Mouse (Mus musculus) intestine, postnatal 0 days (tissue): ENCODE measurements around the gene Greb1. TPM values are rescaled to one million over a fixed set of nuclear protein-coding genes. Genes with fewer than 3 reads are reported as not detected.

Experiments
- ATAC-seq: fragments of 200-750 bp; cut with Nextera tagmentation; 2 replicates; pipeline ENCODE4 v1.8.0; 2017; ENCODE audit warnings: mild to moderate bottlenecking, moderate TSS enrichment, moderate library complexity
- H3K27ac ChIP-seq: fragments of 300-500 bp; sonication (generic); 2 replicates; pipeline ENCODE4 v1.5.1; 2014; ENCODE audit warnings: mild to moderate bottlenecking, low read depth, low read length, moderate library complexity
- H3K27me3 ChIP-seq: fragments of 300-500 bp; sonication (generic); replicated peaks from 2 replicates; pipeline ENCODE4 v1.6.1; 2014; ENCODE audit warnings: low read length, mixed read lengths; ENCODE audit not compliant: control insufficient read depth, insufficient read depth
- H3K36me3 ChIP-seq: fragments of 300-500 bp; sonication (generic); 2 replicates; pipeline ENCODE4 v1.6.1; 2014; ENCODE audit warnings: mild to moderate bottlenecking, moderate library complexity; ENCODE audit not compliant: control insufficient read depth, insufficient read depth
- H3K4me1 ChIP-seq: fragments of 300-500 bp; sonication (generic); replicated peaks from 2 replicates; pipeline ENCODE4 v1.6.1; 2014; ENCODE audit warnings: antibody characterized with exemption, low read length, mixed read lengths; ENCODE audit not compliant: control insufficient read depth, insufficient read depth
- H3K4me2 ChIP-seq: fragments of 300-500 bp; sonication (generic); replicated peaks from 2 replicates; pipeline ENCODE4 v1.6.1; 2014; ENCODE audit warnings: low read depth, mild to moderate bottlenecking, moderate library complexity
- H3K4me3 ChIP-seq: fragments of 300-500 bp; sonication (generic); 2 replicates; pipeline ENCODE4 v1.5.1; 2014; ENCODE audit warnings: low read depth, low read length
- H3K9ac ChIP-seq: fragments of 300-500 bp; sonication (generic); 2 replicates; pipeline ENCODE4 v1.6.1; 2014; ENCODE audit warnings: mild to moderate bottlenecking, low read depth, low read length
- H3K9me3 ChIP-seq: fragments of 300-500 bp; sonication (generic); 2 replicates; pipeline ENCODE4 v1.6.1; 2016; ENCODE audit warnings: mixed run types; ENCODE audit not compliant: control insufficient read depth
- CTCF ChIP-seq: sonication (generic); IDR thresholded peaks from 2 replicates; pipeline ENCODE4 v1.5.1; 2016; ENCODE audit warnings: low read depth, mild to moderate bottlenecking, control low read depth, antibody characterized with exemption, moderate library complexity
- WGBS: fragments of 180-500 bp; shearing (Covaris S2); extraction: QIAGEN DNeasy Blood & Tissue Kit; methylation state at CpG from one replicate; pipeline ENCODE4 v1.1.7; 2014; 5-methylcytosine and 5-hydroxymethylcytosine counted together
- polyA plus RNA-seq: library from polyadenylated mRNA; unstranded; fragments of >200 nt; fragmentation: Nextera tagmentation; extraction: Ambion mirVana; gene quantifications from 2 replicates; pipeline ENCODE4 v1.2.1, GENCODE M21; 2015

Gene Greb1
- polyA plus RNA-seq, 1 experiment from 2014 or later: 3.4 TPM

GRCm38 (mm10) chr12:16761461-16761860, 39.2 kb downstream of the Greb1 start:
- no peak for TF ChIP-seq CTCF
- H3K27ac ChIP-seq: no peak overlapping the region
- no peak overlapping the region for H3K4me3 ChIP-seq
- no peaks in the 10 kb centered on the region for H3K36me3 ChIP-seq
- no peak overlapping the region for H3K4me2 ChIP-seq
- H3K9me3 ChIP-seq: no peaks in the 10 kb centered on the region
- ATAC-seq: no peak
- H3K4me1 ChIP-seq: 0 out of 2 replicates have a peak, but pooled peaks cover 4% of the 10 kb centered on the region
- WGBS: 99% methylated on average over 3 of the region's 3 CpGs
- H3K27me3 ChIP-seq: no peaks in the 10 kb centered on the region
- no peak overlapping the region for H3K9ac ChIP-seq

- Histone ChIP-seq H3K9me3 (no peaks in the 10 kb centered on the region), H3K36me3 (no peaks in the 10 kb centered on the region), H3K4me3 (no peak overlapping the region), H3K27me3 (no peaks in the 10 kb centered on the region), H3K27ac (no peak overlapping the region), H3K9ac (no peak overlapping the region), H3K4me1 (0 out of 2 replicates have a peak, but pooled peaks cover 4% of the 10 kb centered on the region), H3K4me2 (no peak overlapping the region)
- TF ChIP-seq CTCF: no peak
- WGBS: 62% methylated on average over 4 of the region's 4 CpGs
- no peak for ATAC-seq
Measured at GRCm38 (mm10) chr12:16760246-16760645, 40.4 kb downstream of the Greb1 start.

- no peak overlapping the region for H3K4me2 ChIP-seq
- no peaks in the 10 kb centered on the region for H3K36me3 ChIP-seq
- no peaks in the 10 kb centered on the region for H3K27me3 ChIP-seq
- no peak overlapping the region for H3K27ac ChIP-seq
- peak; percentile 90 for TF ChIP-seq CTCF
- no peak for ATAC-seq
- no peak overlapping the region for H3K9ac ChIP-seq
- H3K4me3 ChIP-seq: no peak overlapping the region
- WGBS: 4% methylated on average over 2 of the region's 2 CpGs
- no peaks in the 10 kb centered on the region for H3K9me3 ChIP-seq
- peaks cover 7% of the 10 kb centered on the region; the same call in 1 of the 2 replicates for H3K4me1 ChIP-seq
Measured at GRCm38 (mm10) chr12:16754311-16754710, 46.4 kb downstream of the Greb1 start.

GRCm38 (mm10) chr12:16753555-16753954, 47.1 kb downstream of the Greb1 start:
- no peak for TF ChIP-seq CTCF
- H3K9ac ChIP-seq: no peak overlapping the region
- H3K4me3 ChIP-seq: peak overlapping the region; percentile 35; the same call in 1 of the 2 replicates
- peaks cover 7% of the 10 kb centered on the region; the same call in 1 of the 2 replicates for H3K4me1 ChIP-seq
- 42% methylated on average over 9 of the region's 9 CpGs for WGBS
- no peaks in the 10 kb centered on the region for H3K36me3 ChIP-seq
- H3K9me3 ChIP-seq: no peaks in the 10 kb centered on the region
- no peaks in the 10 kb centered on the region for H3K27me3 ChIP-seq
- peak overlapping the region; percentile 63 for H3K4me2 ChIP-seq
- H3K27ac ChIP-seq: peak overlapping the region; percentile 79; the same call in 1 of the 2 replicates
- ATAC-seq: peak; percentile 52

- H3K27ac ChIP-seq: peak overlapping the region; percentile 79
- ATAC-seq: peak; percentile 52
- no peaks in the 10 kb centered on the region for H3K27me3 ChIP-seq
- peak overlapping the region; percentile 35 for H3K4me3 ChIP-seq
- H3K36me3 ChIP-seq: no peaks in the 10 kb centered on the region
- H3K4me2 ChIP-seq: peak overlapping the region; percentile 63
- no peak for TF ChIP-seq CTCF
- H3K9me3 ChIP-seq: no peaks in the 10 kb centered on the region
- H3K9ac ChIP-seq: peak overlapping the region; percentile 35; the same call in 1 of the 2 replicates
- H3K4me1 ChIP-seq: peaks cover 7% of the 10 kb centered on the region; the same call in 1 of the 2 replicates
- 11% methylated on average over 8 of the region's 8 CpGs for WGBS
Measured at GRCm38 (mm10) chr12:16753110-16753509, 47.6 kb downstream of the Greb1 start.

- no peaks in the 10 kb centered on the region for H3K9me3 ChIP-seq
- no peaks in the 10 kb centered on the region for H3K36me3 ChIP-seq
- H3K27ac ChIP-seq: peak overlapping the region; percentile 79
- no peak for TF ChIP-seq CTCF
- peak overlapping the region; percentile 35 for H3K4me3 ChIP-seq
- H3K27me3 ChIP-seq: no peaks in the 10 kb centered on the region
- H3K4me2 ChIP-seq: peak overlapping the region; percentile 63
- H3K9ac ChIP-seq: peak overlapping the region; percentile 35
- WGBS: 23% methylated on average over 12 of the region's 12 CpGs
- peak; percentile 87 for ATAC-seq
- peaks cover 7% of the 10 kb centered on the region; the same call in 1 of the 2 replicates for H3K4me1 ChIP-seq
Measured at GRCm38 (mm10) chr12:16752236-16752840, 48.3 kb downstream of the Greb1 start.
